Mouse (Mus musculus) sigmoid colon, adult 10 weeks (tissue): Measurements from ENCODE around the gene Timm17a. TPM values are rescaled to one million over a fixed set of nuclear protein-coding genes. Genes with fewer than 3 reads are reported as not detected.

ENCODE experiments used
- polyA plus RNA-seq: library from polyadenylated mRNA; stranded (reverse); fragments of 350-450 nt; fragmentation: Illumina TruSeq; extraction: RNeasy Lipid Tissue Mini Kit (QIAGEN cat#74804); gene quantifications from one replicate; pipeline ENCODE4 v1.2.3, GENCODE M21; 2014; ENCODE audit warnings: low read depth, low replicate concordance

The Timm17a gene
- polyA plus RNA-seq: 23.1 TPM

DNA sequence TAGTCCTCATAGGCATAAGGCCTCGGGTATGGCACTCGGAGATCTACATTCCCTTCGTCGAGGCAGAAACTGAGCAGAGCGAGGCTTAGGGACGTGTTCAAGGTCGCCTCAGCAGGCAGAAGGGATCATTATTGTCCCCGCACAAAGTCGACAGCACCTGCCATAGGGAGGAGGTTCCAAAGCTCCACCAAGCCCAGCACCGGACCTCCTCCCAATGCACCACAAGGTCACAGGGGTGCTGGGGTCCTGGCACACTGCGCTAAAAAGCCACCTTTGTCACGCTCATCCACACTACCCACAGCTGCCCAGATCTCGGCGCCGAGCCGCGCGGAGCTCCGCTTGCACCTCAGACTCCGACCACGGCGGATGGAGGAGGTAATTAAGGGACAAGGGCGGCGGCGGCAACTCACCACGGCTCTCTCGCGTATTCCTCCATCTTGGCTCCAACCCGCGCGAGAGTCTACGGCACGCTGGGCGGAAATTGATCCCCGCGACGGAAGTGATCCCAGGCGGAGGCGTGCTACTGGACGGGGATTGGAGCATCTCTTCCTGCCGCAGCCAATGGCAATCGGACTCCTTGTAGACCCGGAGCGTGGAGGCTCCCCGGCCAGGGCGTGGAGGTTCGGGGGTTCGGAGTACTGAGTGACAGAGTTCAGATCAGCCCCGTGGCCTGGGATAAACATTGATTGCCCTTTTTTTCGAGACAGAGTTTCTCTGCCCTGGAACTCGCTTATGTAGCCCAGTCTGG is at the start of gene Timm17a:
Gene Timm17a, minus strand, starts transcription at position 495 of the 748 bp plus-strand sequence.

DNA sequence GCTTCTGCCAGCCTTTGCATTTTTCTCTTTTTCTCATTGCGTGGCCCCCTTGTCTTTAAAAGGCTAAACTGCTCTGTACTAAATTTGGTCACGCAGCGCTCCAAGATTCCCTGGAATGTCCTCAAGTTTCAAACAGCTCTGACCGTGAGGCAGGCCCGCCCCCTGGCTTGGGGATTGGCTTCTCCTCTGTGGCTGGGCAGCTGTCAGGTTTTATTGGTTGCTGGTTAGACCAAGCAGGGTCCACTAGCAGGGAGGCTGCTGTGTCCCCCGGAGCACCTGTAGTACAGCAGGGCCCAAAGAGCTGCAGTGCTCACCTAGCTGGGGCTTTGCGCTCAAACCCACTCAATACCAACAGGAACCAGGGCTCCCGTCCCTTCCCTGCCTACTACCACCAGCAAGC is 11.0 kb upstream of the Timm17a start, which contains the start of gene Lmod1:
Gene Lmod1, plus strand, starts transcription at position 237 of the 400 bp plus-strand sequence.

GRCm38 (mm10) chr1:135283826-135284291 is 29.7 kb downstream of the Timm17a start, which contains the start of gene Rnpep:
Rnpep (minus strand) TSS chr1:135284084.

GRCm38 (mm10) chr1:135258380-135259127 is 55.0 kb downstream of the Timm17a start, which contains the start of gene Elf3:
Elf3 (minus strand) TSS chr1:135258568.

Other genes with a start within 250 kb of the Timm17a start
- gene Lgr6, start 208.5 kb downstream of the Timm17a start, polyA plus RNA-seq: 0.16 TPM
- gene Ptpn7, start 181.1 kb downstream of the Timm17a start, polyA plus RNA-seq: 0.60 TPM
- 24.8 TPM for gene Arl8a, start 167.0 kb downstream of the Timm17a start, polyA plus RNA-seq
- gene Gpr37l1, start 146.1 kb downstream of the Timm17a start, polyA plus RNA-seq: 1.0 TPM
- 38.8 TPM for gene Elf3, start 55.2 kb downstream of the Timm17a start, polyA plus RNA-seq
- 31.2 TPM for gene Rnpep, start 29.7 kb downstream of the Timm17a start, polyA plus RNA-seq
- 6.6 TPM for gene Lmod1, start 11.0 kb upstream of the Timm17a start, polyA plus RNA-seq
- gene Shisa4, start 61.5 kb upstream of the Timm17a start, polyA plus RNA-seq: not detected
- gene Ipo9, start 116.7 kb upstream of the Timm17a start, polyA plus RNA-seq: 12.9 TPM